Mouse (Mus musculus) lung, adult 2 months (tissue): ENCODE measurements around the gene Ak5.

Source experiments
- CTCF ChIP-seq: fragments of 200-500 bp; IDR thresholded peaks from 2 replicates; pipeline ENCODE4 v1.5.1; 2011; ENCODE audit warnings: mild to moderate bottlenecking, low read length, control low read depth; ENCODE audit not compliant: insufficient read depth
- POLR2A ChIP-seq: fragments of 200-500 bp; IDR thresholded peaks from 2 replicates; pipeline ENCODE4 v1.6.1; 2011; ENCODE audit warnings: low read depth, mild to moderate bottlenecking, control low read depth, low read length, borderline replicate concordance; ENCODE audit errors: extremely low read depth

DNA sequence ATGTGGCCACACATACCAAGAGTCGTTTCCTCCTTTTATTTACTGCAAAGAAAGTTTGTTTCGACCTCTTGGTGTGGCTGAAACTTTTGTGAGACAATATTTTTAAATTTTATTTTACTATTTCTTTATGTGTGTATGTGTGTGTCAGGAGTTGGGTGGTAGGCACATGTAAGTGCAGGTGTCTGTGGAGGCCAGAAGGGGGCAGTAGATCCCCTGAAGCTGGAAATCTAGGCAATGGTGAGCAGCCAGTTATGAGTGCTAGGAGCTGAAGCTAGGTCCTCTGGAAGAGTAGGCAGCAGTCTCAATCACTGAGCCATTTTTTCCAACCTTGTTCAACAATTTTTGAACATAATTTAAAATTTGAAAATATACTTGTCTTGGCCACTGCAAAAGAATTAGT lies 9.6 kb downstream of the Ak5 start:
- TF ChIP-seq POLR2A = no peak
- no peak for TF ChIP-seq CTCF
